Mouse (Mus musculus): ENCODE results near the gene Fam83g. TPM values are rescaled to one million over a fixed set of nuclear protein-coding genes. Genes with fewer than 3 reads are reported as not detected.
A peak's percentile ranks its signal among the peaks of the same experiment; 100 is the strongest.

Fam83g gene
- polyA plus RNA-seq, 1 experiment from 2014 or later: not detected

GRCm38 (mm10) chr11:61743768-61744167, 59.9 kb downstream of the Fam83g start:
- 76% methylated on average over 3 of the region's 3 CpGs for WGBS (ENCODE audit: missing documents)
- H3K27ac ChIP-seq: peak overlapping the region; percentile 44
- peaks cover 49% of the 10 kb centered on the region for H3K36me3 ChIP-seq (ENCODE audit: inconsistent target)

GRCm38 (mm10) chr11:61744460-61744859, 60.6 kb downstream of the Fam83g start:
- H3K4me3 ChIP-seq (ENCODE audit: inconsistent target): no peak overlapping the region
- H3K79me2 ChIP-seq (ENCODE audit: inconsistent target): no peaks in the 10 kb centered on the region
- peak overlapping the region; percentile 44 for H3K27ac ChIP-seq
- WGBS (ENCODE audit: missing documents): 83% methylated on average over 3 of the region's 3 CpGs
- peaks cover 49% of the 10 kb centered on the region for H3K36me3 ChIP-seq (ENCODE audit: inconsistent target)

More at GRCm38 (mm10) chr11:61743768-61744167, 59.9 kb downstream of the Fam83g start:
- Histone ChIP-seq H3K4me3 (ENCODE audit: inconsistent target) (no peak overlapping the region), H3K79me2 (ENCODE audit: inconsistent target) (no peaks in the 10 kb centered on the region)

- Histone ChIP-seq H3K27ac (no peak overlapping the region), H3K79me2 (ENCODE audit: inconsistent target) (no peaks in the 10 kb centered on the region), H3K4me3 (ENCODE audit: inconsistent target) (no peak overlapping the region), H3K36me3 (ENCODE audit: inconsistent target) (peaks cover 39% of the 10 kb centered on the region)
- 94% methylated on average over 8 of the region's 9 CpGs for WGBS (ENCODE audit: missing documents)
Observed at GRCm38 (mm10) chr11:61745781-61746180, 61.9 kb downstream of the Fam83g start.

- 84% methylated on average over 3 of the region's 3 CpGs for WGBS (ENCODE audit: missing documents)
Observed at GRCm38 (mm10) chr11:61747161-61747560, 63.3 kb downstream of the Fam83g start.

GRCm38 (mm10) chr11:61751612-61752011, 67.7 kb downstream of the Fam83g start:
- H3K4me3 ChIP-seq (ENCODE audit: inconsistent target): no peak overlapping the region
- peaks cover under 1% of the 10 kb centered on the region; the same call in 1 of the 2 replicates for H3K79me2 ChIP-seq (ENCODE audit: inconsistent target)
- peaks cover 36% of the 10 kb centered on the region for H3K36me3 ChIP-seq (ENCODE audit: inconsistent target)
- WGBS (ENCODE audit: missing documents): 81% methylated on average over 5 of the region's 5 CpGs
- H3K27ac ChIP-seq: no peak overlapping the region

More at GRCm38 (mm10) chr11:61747161-61747560, 63.3 kb downstream of the Fam83g start:
- peaks cover 30% of the 10 kb centered on the region for H3K36me3 ChIP-seq (ENCODE audit: inconsistent target)
- H3K79me2 ChIP-seq (ENCODE audit: inconsistent target): no peaks in the 10 kb centered on the region
- no peak overlapping the region for H3K27ac ChIP-seq
- H3K4me3 ChIP-seq (ENCODE audit: inconsistent target): no peak overlapping the region

GRCm38 (mm10) chr11:61757151-61757550, 73.3 kb downstream of the Fam83g start:
- Histone ChIP-seq H3K79me2 (ENCODE audit: inconsistent target) (peaks cover 48% of the 10 kb centered on the region), H3K36me3 (ENCODE audit: inconsistent target) (peaks cover 33% of the 10 kb centered on the region), H3K4me3 (ENCODE audit: inconsistent target) (no peak overlapping the region), H3K27ac (no peak overlapping the region)
- WGBS (ENCODE audit: missing documents): 100% methylated on average over 2 of the region's 2 CpGs

Other genes starting within 250 kb of the Fam83g start
- gene Rnf112, start 230.0 kb upstream of the Fam83g start, polyA plus RNA-seq (2018): not detected in 3 replicates
- not detected in 3 replicates for gene Mfap4, start 198.7 kb upstream of the Fam83g start, polyA plus RNA-seq (2018)
- 28.5 to 49.5 TPM (median 37.8 TPM) in 3 replicates for gene Mapk7, start 189.7 kb upstream of the Fam83g start, polyA plus RNA-seq (2018)
- 0.59 to 0.91 TPM in 2 of 3 replicates, not detected in the other for gene B9d1, start 178.9 kb upstream of the Fam83g start, polyA plus RNA-seq (2018)
- 0.20 to 0.98 TPM (median 0.42 TPM) in 3 replicates for gene Epn2, start 104.4 kb upstream of the Fam83g start, polyA plus RNA-seq (2018)
- 3.2 to 4.6 TPM (median 3.8 TPM) in 3 replicates for gene Grap, start 30.8 kb upstream of the Fam83g start, polyA plus RNA-seq (2018)
- not detected in 3 replicates for gene Slc5a10, start 36.7 kb downstream of the Fam83g start, polyA plus RNA-seq (2018)
- gene Prpsap2, start 78.0 kb downstream of the Fam83g start, polyA plus RNA-seq (2018): 24.2 to 42.5 TPM (median 30.8 TPM) in 3 replicates
- gene Ulk2, start 171.0 kb downstream of the Fam83g start, polyA plus RNA-seq (2018): 30.1 to 30.5 TPM (median 30.3 TPM) in 3 replicates
- 30.0 to 39.9 TPM (median 37.1 TPM) in 3 replicates for gene Akap10, start 246.2 kb downstream of the Fam83g start, polyA plus RNA-seq (2018)

All from macrophage (primary cell).